Comparison of ENCODE assay signal across 9 mouse cellular contexts in genomic region chrX:7922032-7922431, GRCm38 (mm10). TPM values are rescaled to one million over a fixed set of nuclear protein-coding genes. Genes with fewer than 3 reads are reported as not detected.
A peak's percentile ranks its signal among the peaks of the same experiment; 100 is the strongest.
DNase-seq lines count a peak whose midpoint lies in the region; ATAC-seq and TF ChIP-seq lines count a peak whose summit lies in the region.
"Had no signal": no experiment of that assay in that cellular context is flagged by ENCODE, and none has a peak within 500 bp of the region (broad histone marks: within the 10 kb centered on the region; RNA-seq: fewer than 3 reads in every experiment).

No protein-coding gene starts in this region.

- H3K4me1 ChIP-seq in heart, embryonic 14.5 days (ENCODE audit: control insufficient read depth in 2 of 2, insufficient read depth in 2 of 2, low read length in 2 of 2): no peaks in the 10 kb centered on the region
- H3K4me1 ChIP-seq in forebrain, embryonic 11.5 days (replicated peaks; ENCODE audit: control insufficient read depth, insufficient read depth, low read length): no peaks in the 10 kb centered on the region
- no peaks in the 10 kb centered on the region for H3K4me1 ChIP-seq in liver, embryonic 14.5 days (replicated peaks; ENCODE audit: control insufficient read depth in 2 of 2, insufficient read depth in 2 of 2, low read length in 1 of 2)
- peaks cover 7% of the 10 kb centered on the region for H3K4me1 ChIP-seq in testis, adult 2 months (ENCODE audit: control insufficient read depth, insufficient read depth, low read length)

- no peak for TF ChIP-seq EP300 in liver, embryonic 14.5 days (IDR thresholded peaks at IDR 0.05; ENCODE audit: low read depth)

- peak overlapping the region; percentile 59 for H3K4me2 ChIP-seq in heart, embryonic 14.5 days (ENCODE audit: low read length)
- H3K4me2 ChIP-seq in forebrain, embryonic 11.5 days (ENCODE audit: low read depth, low read length, severe bottlenecking): peak overlapping the region; percentile 48
- H3K4me2 ChIP-seq in liver, embryonic 14.5 days (ENCODE audit: low read depth): peak overlapping the region; percentile 22; the same call in 1 of the 2 replicates

- no peak overlapping the region for H3K9ac ChIP-seq in heart, embryonic 14.5 days (ENCODE audit: low read length)
- H3K9ac ChIP-seq in forebrain, embryonic 11.5 days (ENCODE audit: low read length): peak overlapping the region; percentile 32; the same call in 1 of the 2 replicates
- H3K9ac ChIP-seq in liver, embryonic 14.5 days (replicated peaks): no peak overlapping the region

- peak overlapping the region; percentile 28 to 31 for H3K4me3 ChIP-seq in heart, embryonic 14.5 days (ENCODE audit: control insufficient read depth in 1 of 2, insufficient read depth in 1 of 2, low read depth in 1 of 2, low read length in 2 of 2)
- H3K4me3 ChIP-seq in forebrain, embryonic 11.5 days (ENCODE audit: low read depth, low read length): peak overlapping the region; percentile 26
- 0 out of 4 replicates have a peak overlapping the region, but pooled peaks of 1 of the 2 experiments have one; percentile 3 for H3K4me3 ChIP-seq in liver, embryonic 14.5 days (ENCODE audit: insufficient read depth in 1 of 2, low read depth in 2 of 2, low read length in 2 of 2)
- H3K4me3 ChIP-seq in testis, adult 2 months (ENCODE audit: control insufficient read depth, low read depth, low read length): peak overlapping the region; percentile 55

- no peak for DNase-seq in heart, postnatal 36 days
- peak; percentile 36 for DNase-seq in R1 (ENCODE audit: low read depth, low spot score)
- peak; percentile 58 for DNase-seq in forebrain, embryonic 11.5 days (ENCODE audit: low spot score)
- no peak for DNase-seq in liver, embryonic 14.5 days (ENCODE audit: low read depth in 3 of 3, low spot score in 3 of 3)
- no peak for DNase-seq in adrenal gland, adult (ENCODE audit: inconsistent age in 2 of 2, low spot score in 1 of 2)
- no peak for DNase-seq in c-Kit-positive CD71-positive TER-119-positive erythroid progenitor cells, embryonic 14.5 days (ENCODE audit: low spot score)

- 17% methylated on average over 41 of the region's 48 CpGs for WGBS in heart, embryonic 14.5 days
- WGBS in forebrain, embryonic 11.5 days: 18% methylated on average over 47 of the region's 48 CpGs
- WGBS in liver, embryonic 14.5 days (ENCODE audit: insufficient replicate concordance): 7% methylated on average over 48 of the region's 48 CpGs

- H3K27me3 ChIP-seq in heart, embryonic 14.5 days (ENCODE audit: control insufficient read depth, insufficient read depth, low read length): peaks cover 79% of the 10 kb centered on the region
- peaks cover 9% of the 10 kb centered on the region for H3K27me3 ChIP-seq in forebrain, embryonic 11.5 days (ENCODE audit: control insufficient read depth, insufficient read depth, low read length)
- peaks cover 85% of the 10 kb centered on the region for H3K27me3 ChIP-seq in liver, embryonic 14.5 days (ENCODE audit: control insufficient read depth, insufficient read depth, low read length)
- H3K27me3 ChIP-seq in testis, adult 2 months (ENCODE audit: control insufficient read depth, insufficient read depth, low read length): no peaks in the 10 kb centered on the region

- intact Hi-C loops in heart, postnatal 36 days (cut with DNase I): no loop called here

- no peak for TF ChIP-seq POLR2A in testis, adult 2 months (IDR thresholded peaks at IDR 0.05; ENCODE audit: control insufficient read depth, low read depth, low read length)

- no peak for TF ChIP-seq CTCF in liver, embryonic 14.5 days (IDR thresholded peaks at IDR 0.05; ENCODE audit: low read depth)
- no peak for TF ChIP-seq CTCF in testis, adult 2 months (IDR thresholded peaks at IDR 0.05; ENCODE audit: control insufficient read depth, insufficient read depth, insufficient replicate concordance, low read depth, low read length)

- no peaks in the 10 kb centered on the region for H3K9me3 ChIP-seq in heart, embryonic 14.5 days (ENCODE audit: control insufficient read depth, low read length)
- no peaks in the 10 kb centered on the region for H3K9me3 ChIP-seq in forebrain, embryonic 11.5 days (ENCODE audit: control insufficient read depth, low read length)
- no peaks in the 10 kb centered on the region for H3K9me3 ChIP-seq in liver, embryonic 14.5 days (ENCODE audit: control insufficient read depth, low read length)

- H3K27ac ChIP-seq in heart, embryonic 14.5 days (replicated peaks in 1 of 2; ENCODE audit: control insufficient read depth in 1 of 2, insufficient read depth in 1 of 2, low read depth in 2 of 2, low read length in 2 of 2): no peak overlapping the region
- H3K27ac ChIP-seq in forebrain, embryonic 11.5 days (ENCODE audit: low read depth, low read length): no peak overlapping the region
- H3K27ac ChIP-seq in liver, embryonic 14.5 days: no peak overlapping the region
- H3K27ac ChIP-seq in testis, adult 2 months (ENCODE audit: control insufficient read depth, insufficient read depth, low read depth, low read length): peak overlapping the region; percentile 6; the same call in 1 of the 2 replicates

- no peak for ATAC-seq in heart, embryonic 14.5 days (ENCODE audit: insufficient number of reproducible peaks, insufficient read depth, low FRiP score, low read depth)
- ATAC-seq in forebrain, embryonic 11.5 days (replicated peaks; ENCODE audit: low FRiP score): peak; percentile 25
- ATAC-seq in liver, embryonic 14.5 days (ENCODE audit: insufficient read depth): no peak

- no peaks in the 10 kb centered on the region for H3K36me3 ChIP-seq in heart, embryonic 14.5 days (ENCODE audit: control insufficient read depth, insufficient read depth, low read length)
- H3K36me3 ChIP-seq in forebrain, embryonic 11.5 days (ENCODE audit: control insufficient read depth, insufficient read depth, low read length): no peaks in the 10 kb centered on the region
- H3K36me3 ChIP-seq in liver, embryonic 14.5 days (replicated peaks; ENCODE audit: control insufficient read depth, insufficient read depth, low read depth): no peaks in the 10 kb centered on the region
- no peaks in the 10 kb centered on the region for H3K36me3 ChIP-seq in testis, adult 2 months (ENCODE audit: control insufficient read depth, insufficient read depth, low read length)

RNA-seq across cellular contexts. Expression of gene Pcsk1n, which starts 2.4 kb away (rescaled TPM):
- polyA plus RNA-seq in heart, embryonic 14.5 days (2014; fragmentation: Nextera tagmentation; extraction: Ambion mirVana): 0.09 and 0.63 TPM in 2 replicates
- under 1 TPM in 1 of 2 experiments, not detected in 1; 0.25 TPM for total RNA-seq in heart, postnatal 36 days (2021)
- polyA plus RNA-seq in forebrain, embryonic 11.5 days (2014; fragmentation: Nextera tagmentation; extraction: Ambion mirVana): 18.0 and 23.4 TPM in 2 replicates
- polyA plus RNA-seq in liver, embryonic 14.5 days (2012; rRNA removed): 0.19 TPM in 1 of 2 replicates, not detected in the other
- 0.08 TPM in 1 of 2 replicates, not detected in the other for polyA plus RNA-seq in liver, embryonic 14.5 days (2014; fragmentation: Nextera tagmentation; extraction: Ambion mirVana)
- polyA plus RNA-seq in testis, adult 2 months (2012; rRNA removed): 8.2 and 10.0 TPM in 2 replicates

RNA-seq across cellular contexts. Expression of gene Eras, which starts 6.4 kb away (rescaled TPM):
- not detected in 2 replicates for polyA plus RNA-seq in heart, embryonic 14.5 days (2014; fragmentation: Nextera tagmentation; extraction: Ambion mirVana)
- total RNA-seq in heart, postnatal 36 days (2021): not detected
- polyA plus RNA-seq in forebrain, embryonic 11.5 days (2014; fragmentation: Nextera tagmentation; extraction: Ambion mirVana): not detected in 2 replicates
- polyA plus RNA-seq in liver, embryonic 14.5 days (2012; rRNA removed): 0.05 TPM in 1 of 2 replicates, not detected in the other
- polyA plus RNA-seq in liver, embryonic 14.5 days (2014; fragmentation: Nextera tagmentation; extraction: Ambion mirVana): not detected in 2 replicates
- 0.32 and 0.41 TPM in 2 replicates for polyA plus RNA-seq in testis, adult 2 months (2012; rRNA removed)
- polyA plus RNA-seq: large intestine, adult 2 months had no signal

RNA-seq across cellular contexts. Expression of gene Gm10490, which starts 12.7 kb away (rescaled TPM):
- polyA plus RNA-seq in heart, embryonic 14.5 days (2014; fragmentation: Nextera tagmentation; extraction: Ambion mirVana): not detected in 2 replicates
- total RNA-seq in heart, postnatal 36 days (2021): not detected
- not detected in 2 replicates for polyA plus RNA-seq in forebrain, embryonic 11.5 days (2014; fragmentation: Nextera tagmentation; extraction: Ambion mirVana)
- polyA plus RNA-seq in liver, embryonic 14.5 days (2012; rRNA removed): not detected in 2 replicates
- not detected in 2 replicates for polyA plus RNA-seq in liver, embryonic 14.5 days (2014; fragmentation: Nextera tagmentation; extraction: Ambion mirVana)
- not detected in 2 replicates for polyA plus RNA-seq in testis, adult 2 months (2012; rRNA removed)
- polyA plus RNA-seq: large intestine, adult 2 months had no signal

RNA-seq across cellular contexts. Expression of gene Gm10491, which starts 14.4 kb away (rescaled TPM):
- not detected in 2 replicates for polyA plus RNA-seq in heart, embryonic 14.5 days (2014; fragmentation: Nextera tagmentation; extraction: Ambion mirVana)
- not detected for total RNA-seq in heart, postnatal 36 days (2021)
- polyA plus RNA-seq in forebrain, embryonic 11.5 days (2014; fragmentation: Nextera tagmentation; extraction: Ambion mirVana): not detected in 2 replicates
- polyA plus RNA-seq in liver, embryonic 14.5 days (2012; rRNA removed): not detected in 2 replicates
- polyA plus RNA-seq in liver, embryonic 14.5 days (2014; fragmentation: Nextera tagmentation; extraction: Ambion mirVana): not detected in 2 replicates
- not detected in 2 replicates for polyA plus RNA-seq in testis, adult 2 months (2012; rRNA removed)
- polyA plus RNA-seq: large intestine, adult 2 months had no signal

RNA-seq across cellular contexts. Expression of gene Timm17b, which starts 22.9 kb away (rescaled TPM):
- polyA plus RNA-seq in heart, embryonic 14.5 days (2014; fragmentation: Nextera tagmentation; extraction: Ambion mirVana): 132 and 159 TPM in 2 replicates
- total RNA-seq in heart, postnatal 36 days (2021): 10 to 100 TPM; 44.5 to 49.0 TPM
- 161 and 188 TPM in 2 replicates for polyA plus RNA-seq in forebrain, embryonic 11.5 days (2014; fragmentation: Nextera tagmentation; extraction: Ambion mirVana)
- polyA plus RNA-seq in liver, embryonic 14.5 days (2012; rRNA removed): 18.2 and 18.6 TPM in 2 replicates
- polyA plus RNA-seq in liver, embryonic 14.5 days (2014; fragmentation: Nextera tagmentation; extraction: Ambion mirVana): 105 and 109 TPM in 2 replicates
- 19.0 and 21.0 TPM in 2 replicates for polyA plus RNA-seq in testis, adult 2 months (2012; rRNA removed)

Comparison
In these comparisons a context has a peak if more than half of its experiments do, and no peak if none do; other contexts are left out.
1. DNase-seq: peak in R1 (single experiment) and forebrain, embryonic 11.5 days (single experiment); none in heart, postnatal 36 days (0 of 2), liver, embryonic 14.5 days (0 of 3), adrenal gland, adult (0 of 2) and c-Kit-positive CD71-positive TER-119-positive erythroid progenitor cells, embryonic 14.5 days (single experiment).
2. Peak in every context shown above with its lines, with median percentiles within 50 percentile points of each other: H3K4me2 ChIP-seq.